Mouse (Mus musculus) T-helper 2 cell (primary cell): ENCODE measurements at regions not wholly inside any gene's neighbourhood (a gene's known extent, or its start where the extent isn't known, plus 50 kb on each side); places are given as distances from the start of the nearest gene placed in this dataset.

Experiments
- in situ Hi-C: fragments of 300-600 bp; cut with MboI, MseI; formaldehyde crosslinking; loops from one replicate; pipeline ENCODE4 v1.15.1; 2025; ENCODE audit warnings: high pct_unique_total_duplicates

DNA sequence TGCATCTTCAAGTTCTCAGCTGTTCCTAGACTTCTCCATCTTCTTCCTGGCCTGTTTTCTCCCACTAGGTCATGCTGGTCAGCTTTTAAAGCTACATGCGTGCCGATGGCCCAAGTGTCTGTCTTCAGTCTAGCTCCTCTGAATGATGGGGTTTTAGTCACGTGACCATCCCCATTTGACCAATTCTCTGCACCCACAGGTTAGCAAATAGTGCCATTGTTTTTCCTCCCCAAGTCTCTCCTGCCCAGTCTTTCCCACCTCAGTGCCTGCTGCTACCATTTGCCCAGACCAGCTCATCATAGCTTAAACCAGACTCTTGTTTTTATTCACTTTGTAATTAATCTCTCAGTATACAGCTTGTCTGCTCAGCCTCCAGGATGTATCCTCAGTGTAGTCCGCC lies 62.3 kb downstream of the Zfp706 start:
- in situ Hi-C loops: no loop called here

DNA sequence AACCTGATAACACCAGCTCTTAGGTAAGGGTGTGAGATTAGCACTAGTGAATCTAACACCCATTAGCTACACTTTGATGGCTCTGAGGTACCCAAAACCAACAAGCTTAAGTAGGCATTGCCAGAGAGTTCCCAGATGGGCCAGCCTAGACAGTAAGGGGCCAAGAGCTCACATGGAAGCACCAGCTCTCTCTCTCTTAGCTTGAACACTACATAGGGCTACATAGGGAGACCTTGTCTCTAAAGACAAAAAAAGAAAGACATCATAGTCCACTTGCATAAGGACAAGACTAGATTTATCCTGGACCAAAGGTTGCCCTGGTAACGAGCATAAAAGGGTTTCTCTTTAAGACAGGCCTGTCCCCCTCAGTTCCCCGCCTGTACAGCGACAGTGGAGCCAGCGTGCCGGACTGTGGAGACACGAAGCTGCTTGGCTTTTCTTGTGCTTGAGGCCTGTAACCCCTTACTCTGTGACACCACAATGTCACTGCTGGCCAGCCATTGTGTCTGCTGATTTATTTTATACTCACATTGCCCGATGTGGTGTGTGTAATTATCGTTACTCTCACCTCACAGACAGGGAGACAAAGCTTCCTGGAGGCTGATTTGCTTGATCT lies 62.9 kb downstream of the Zfp706 start:
- in situ Hi-C loops: no loop called here

DNA sequence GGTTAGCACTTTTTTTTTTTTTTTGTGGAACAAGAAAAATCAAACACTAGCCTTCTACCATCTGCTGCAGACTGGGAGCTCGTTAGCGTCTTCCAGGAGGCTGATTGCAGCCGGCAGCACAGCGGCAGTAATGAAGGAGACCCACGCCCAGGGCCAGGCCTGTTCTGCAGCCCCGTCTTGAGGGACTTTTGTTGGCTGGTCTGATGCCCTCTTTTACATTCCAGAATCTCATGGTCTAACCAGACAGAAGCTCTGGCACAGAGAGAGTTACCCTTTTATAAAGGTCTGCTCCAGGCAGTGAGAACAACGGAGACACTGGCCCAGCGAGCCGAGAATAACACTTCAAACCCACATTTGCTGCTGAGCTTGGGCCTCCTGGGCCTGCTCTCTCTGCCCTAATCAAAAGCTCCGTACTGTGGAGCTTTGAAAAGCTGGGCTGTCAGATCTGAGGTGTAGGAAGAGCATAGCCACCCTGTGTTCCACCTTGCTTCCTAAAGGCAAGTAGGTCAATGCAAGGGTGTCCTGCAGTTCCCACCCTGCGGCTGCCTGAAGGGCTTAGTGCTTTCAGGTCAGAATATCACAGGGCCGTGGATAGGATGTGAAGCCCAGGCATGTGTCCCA lies 64.0 kb downstream of the Zfp706 start:
- in situ Hi-C loops: no loop called here

DNA sequence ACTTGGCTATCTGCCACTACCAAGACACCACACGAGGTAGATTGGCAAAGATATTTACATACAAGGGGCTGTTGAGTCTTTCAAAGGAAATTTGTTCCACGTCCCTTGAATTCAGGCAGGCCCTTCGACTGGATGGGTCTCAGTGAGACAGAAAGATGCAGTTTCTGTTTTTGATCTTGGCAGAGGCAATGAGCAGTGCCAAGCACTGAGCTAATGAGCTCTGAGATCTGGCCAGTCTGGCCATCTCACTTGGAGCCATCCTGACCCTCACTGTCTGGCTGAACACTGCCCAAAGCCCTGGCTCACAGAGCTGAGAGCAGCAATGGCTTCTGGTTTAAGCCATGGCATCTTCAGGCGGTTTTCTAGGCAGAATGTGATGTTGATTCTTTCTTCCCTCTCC lies 65.3 kb downstream of the Zfp706 start:
- in situ Hi-C loops: no loop called here

DNA sequence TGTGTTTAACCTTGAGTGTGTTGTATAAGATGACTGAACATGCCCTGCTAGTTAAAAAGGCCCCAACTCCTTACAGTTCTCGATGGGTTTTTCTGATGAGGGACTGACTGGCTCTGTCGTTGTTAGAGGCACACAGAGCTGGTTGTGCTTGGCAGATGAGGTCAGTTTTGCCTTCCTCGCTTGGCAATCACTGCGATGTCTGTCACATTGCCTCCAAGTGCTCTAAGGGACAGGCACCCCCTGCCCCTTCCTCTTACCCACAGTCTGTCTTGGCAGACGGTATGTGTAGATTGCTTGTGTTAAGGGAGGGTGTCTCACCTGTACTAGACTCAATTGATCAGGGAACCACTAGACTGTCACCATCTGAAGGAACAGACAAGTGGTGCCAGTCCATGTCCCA lies 65.8 kb downstream of the Zfp706 start:
- in situ Hi-C loops: no loop called here

DNA sequence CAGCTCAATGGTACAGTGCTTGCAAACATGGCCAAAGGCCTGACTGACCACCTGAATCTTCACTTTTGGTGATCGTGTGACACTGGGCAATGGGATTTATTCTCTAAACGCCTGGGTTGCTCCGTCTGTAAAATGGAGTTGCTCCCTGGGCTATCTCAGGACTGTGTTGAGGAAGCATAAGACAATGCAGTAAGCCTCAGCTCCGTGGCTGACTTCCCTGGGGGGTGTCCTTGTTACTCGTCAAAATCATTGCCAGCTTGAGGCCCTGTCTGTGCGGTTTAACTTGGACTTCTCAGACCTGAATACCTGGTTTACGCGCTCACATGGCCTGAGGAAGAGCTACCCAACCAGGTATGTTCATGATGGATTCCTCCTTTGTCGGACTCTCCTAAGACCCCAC lies 68.0 kb downstream of the Zfp706 start:
- in situ Hi-C loops: no loop called here

DNA sequence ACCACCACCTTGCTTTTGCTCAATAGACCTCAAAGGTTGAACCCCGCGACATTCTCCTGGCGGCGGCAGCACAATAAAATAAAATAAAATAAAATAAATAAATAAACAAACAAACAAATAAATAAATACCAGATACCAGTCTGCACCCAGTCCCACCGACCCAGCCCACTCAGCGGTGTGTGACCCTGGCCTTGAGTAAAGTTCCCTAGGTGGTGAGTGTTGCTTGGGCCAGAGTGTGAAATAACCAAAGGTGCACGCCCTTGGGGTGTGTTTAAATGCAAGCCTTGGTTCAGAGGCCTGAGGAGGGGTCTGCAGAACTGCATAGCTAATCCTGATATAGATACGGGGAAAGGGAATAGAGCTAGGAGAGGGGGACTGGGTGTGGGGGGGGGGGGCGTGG lies 68.4 kb downstream of the Zfp706 start:
- in situ Hi-C loops: no loop called here

DNA sequence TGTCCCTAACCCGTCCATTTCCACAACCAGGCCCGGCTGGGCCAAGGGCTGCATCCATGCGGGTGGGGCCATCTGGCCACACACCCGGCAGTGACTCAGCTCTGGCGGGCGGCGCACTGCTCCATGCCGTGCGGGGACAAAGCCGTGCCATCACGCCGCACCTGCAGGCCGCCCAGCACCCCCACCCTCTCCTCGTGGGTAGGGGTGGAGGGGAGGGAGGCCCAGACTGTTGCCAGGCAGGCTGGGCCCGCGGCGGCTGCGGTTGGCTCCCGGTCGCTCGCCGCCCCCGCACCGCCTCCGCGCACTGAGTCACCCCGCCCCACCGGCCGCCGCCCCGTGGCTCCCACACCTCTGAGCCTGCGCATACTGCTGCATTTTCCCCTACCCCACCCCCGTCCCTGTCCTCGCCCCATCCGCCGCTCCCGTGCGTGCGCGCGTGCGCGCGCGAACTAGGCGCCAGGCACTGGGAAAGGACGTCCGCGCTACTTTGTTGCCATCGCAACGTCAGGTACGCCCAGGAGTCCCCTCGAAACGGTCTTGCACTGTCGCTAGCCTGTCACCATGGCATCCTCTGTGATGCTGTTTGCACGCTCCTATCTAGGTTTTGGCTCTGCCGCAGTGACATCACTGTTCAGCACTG lies 68.9 kb downstream of the Zfp706 start:
- in situ Hi-C loops: no loop called here

DNA sequence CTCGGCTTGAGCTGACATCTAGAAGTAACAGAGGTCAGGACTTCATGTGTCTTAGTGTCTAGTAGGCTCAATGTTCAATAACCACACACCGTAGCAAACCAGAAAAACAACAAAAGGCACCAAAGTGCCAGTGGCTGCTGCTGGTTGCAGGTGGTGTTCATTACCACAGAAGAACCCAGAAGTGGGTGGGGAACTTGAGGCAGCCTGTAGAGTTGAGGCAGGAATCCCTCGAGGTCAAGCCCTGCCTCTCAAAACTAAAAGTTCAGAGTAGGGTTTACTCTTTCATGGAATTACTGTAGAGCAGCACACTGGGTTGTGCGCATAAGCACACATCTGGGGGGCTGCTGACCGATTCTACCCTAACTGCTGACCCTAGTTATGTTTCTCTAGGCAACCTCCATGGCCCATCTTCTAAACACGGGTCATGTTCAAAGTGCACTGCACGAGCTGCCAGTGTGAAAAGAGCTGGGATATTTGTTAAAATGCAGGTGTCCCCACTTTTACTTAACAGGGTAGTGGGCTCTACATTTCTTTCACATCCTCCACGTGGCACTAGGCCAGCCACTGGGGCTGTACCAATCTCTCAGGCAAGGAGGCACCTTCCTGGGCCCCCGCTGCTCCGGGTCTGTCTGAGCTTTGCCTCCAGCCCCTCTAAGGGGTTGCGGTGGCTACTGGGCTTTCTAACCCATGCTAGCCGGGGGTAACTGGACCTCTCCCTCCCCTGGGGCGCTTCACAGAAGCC lies 69.6 kb downstream of the Zfp706 start:
- in situ Hi-C loops: no loop called here

DNA sequence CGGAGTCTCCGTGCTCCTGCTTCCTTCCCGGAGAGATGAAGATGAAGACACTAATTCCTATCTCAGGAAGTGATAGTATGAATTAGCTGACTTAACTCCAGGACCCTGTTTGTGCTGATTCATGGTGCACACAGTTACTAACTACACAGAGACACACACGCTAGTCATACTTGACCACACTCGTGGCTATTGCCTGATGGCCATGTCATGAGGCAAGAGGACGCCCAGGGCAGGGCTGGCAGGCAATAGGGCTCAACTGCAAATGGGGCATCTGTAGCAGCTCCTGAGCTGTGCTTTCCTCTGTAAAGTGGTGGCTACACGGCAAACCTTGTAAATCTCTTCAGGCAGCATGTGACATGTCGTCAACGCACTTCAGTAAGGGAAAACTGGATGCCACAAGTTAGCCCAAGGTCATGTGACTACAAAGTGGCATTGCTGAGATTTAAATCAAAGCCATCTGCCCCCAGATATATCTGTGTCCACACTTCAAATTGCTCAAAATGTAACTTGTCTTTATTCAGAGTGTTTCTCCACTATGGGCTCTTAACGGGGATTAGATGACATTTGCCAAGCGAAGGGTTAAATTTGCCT lies 70.4 kb downstream of the Zfp706 start:
- in situ Hi-C loops: no loop called here

DNA sequence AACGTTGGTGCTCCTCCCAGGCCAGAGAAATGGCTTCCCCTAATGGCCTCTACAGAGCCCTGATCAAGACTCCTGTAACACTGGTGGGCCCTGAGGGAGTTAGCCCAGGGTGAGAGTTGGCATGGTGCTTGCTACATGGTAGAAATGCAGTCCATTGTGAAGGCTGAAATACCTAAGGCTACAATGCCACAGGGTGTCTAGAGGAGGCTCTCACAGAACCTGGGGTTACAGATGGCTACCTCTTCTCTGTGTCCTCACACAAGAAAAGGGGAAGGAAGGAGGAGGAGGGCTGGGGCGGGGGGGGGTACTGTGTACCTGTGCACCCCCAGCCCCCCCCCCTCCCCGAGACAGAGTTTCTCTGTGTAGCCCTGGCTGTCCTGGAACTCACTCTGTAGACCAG lies 72.8 kb downstream of the Zfp706 start:
- in situ Hi-C loops: no loop called here

DNA sequence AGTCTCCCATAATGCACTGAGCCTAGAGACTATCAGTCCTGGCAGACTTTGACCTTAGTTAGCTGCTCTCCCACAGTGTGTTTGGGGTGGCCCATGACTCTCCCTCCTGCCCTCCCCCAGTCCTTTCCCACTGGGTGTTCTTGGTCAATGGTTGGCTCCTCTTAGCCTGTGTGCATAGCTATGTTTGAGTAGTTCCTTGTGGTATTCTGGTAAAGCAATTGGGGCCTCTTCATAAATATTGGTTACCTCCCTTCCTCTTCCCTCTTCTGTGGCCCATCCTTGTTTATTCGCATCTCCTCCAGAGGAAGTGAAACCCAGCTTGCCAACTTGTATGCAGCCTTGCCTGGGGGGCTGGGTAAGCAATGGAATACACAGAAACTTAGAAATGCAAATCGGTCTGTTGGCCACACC lies 74.0 kb downstream of the Zfp706 start:
- in situ Hi-C loops: no loop called here

DNA sequence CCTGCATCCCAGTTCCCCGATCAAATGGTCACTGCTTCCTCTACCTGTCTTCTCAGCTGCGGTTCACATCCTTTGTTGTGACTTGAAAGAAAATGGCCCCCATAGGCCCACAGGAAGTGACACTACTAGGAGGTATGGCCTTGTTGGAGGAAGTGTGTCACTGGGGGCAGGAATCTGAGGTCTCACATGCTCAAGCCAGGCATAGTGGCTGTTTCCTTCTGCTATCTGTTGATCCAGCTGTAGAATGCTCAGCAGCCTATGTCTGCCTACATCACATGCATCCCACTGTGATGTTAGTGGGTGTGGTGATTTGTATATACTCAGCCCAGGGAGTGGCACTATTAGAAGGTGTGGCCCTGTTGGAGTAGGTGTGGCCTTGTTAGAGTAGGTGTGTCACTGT lies 76.1 kb downstream of the Zfp706 start:
- in situ Hi-C loops: no loop called here

DNA sequence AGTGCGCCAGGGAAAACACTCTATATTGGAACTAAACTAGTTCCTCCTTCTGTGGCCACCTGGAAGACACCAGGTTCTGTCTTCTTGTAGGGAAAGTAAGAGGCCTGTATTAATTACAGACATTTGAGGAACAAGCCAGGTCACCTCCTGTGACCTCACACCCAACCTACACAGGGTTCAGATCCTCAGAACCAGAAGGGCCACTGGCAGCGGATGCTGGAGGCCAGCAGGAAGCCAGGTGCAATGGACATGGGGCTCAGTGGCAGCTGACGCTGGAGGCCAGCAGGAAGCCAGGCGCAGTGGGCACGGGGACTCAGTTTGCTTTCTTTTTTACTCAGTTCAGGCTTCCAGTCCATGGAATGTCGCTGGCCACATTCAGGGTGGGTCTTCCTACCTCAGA lies 77.1 kb downstream of the Zfp706 start:
- in situ Hi-C loops: no loop called here

DNA sequence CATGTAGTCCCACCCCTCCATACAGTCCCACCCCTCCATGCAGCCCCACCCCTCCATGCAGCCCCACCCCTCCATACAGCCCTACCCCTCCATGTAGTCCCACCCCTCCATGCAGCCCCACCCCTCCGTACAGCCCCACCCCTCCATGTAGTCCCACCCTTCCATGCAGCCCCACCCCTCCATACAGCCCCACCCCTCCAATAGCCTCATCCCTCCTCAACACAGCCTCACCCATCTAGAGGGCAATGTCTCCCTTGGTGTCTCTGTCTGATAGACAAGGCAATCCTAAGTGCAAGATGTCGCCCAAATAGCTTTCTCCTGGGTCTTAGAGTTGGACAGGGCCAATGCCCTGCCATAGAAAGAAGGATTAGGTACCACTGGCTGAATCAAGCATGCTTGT lies 77.8 kb downstream of the Zfp706 start:
- in situ Hi-C loops: no loop called here

DNA sequence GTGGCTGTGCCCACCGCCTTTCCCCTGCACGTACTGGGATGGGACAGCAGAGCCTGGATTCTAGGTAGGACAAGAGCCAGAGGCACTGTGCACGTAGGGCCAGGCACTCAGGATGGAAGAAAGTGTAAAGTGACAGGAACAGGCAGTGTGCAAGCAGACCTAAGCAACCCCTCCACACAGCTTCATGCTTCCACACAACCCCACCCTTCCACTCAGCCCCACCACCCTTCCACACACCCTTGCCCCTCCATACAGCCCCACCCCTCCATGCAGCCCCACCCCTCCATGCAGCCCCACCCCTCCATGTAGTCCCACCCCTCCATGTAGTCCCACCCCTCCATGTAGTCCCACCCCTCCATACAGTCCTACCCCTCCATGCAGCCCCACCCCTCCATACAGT lies 78.5 kb downstream of the Zfp706 start:
- in situ Hi-C loops: no loop called here

DNA sequence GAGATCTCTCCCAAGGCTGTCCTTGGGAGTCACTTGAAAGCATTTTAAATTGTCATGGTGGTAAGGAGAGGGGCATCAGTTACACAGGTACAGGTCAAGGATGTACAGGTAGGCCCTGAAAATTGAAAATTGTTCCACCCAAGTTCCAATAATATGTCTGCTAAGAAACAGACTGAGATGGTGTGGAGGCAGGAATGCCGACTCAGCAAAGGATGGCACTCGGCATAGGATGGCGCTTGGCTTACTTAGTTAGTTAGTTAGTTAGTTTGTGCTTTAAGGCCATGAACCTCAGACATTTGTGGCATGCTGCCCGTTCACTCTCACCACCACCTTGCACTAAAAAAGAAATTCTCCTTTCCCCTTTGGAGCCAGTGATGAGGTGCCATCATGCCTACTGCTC lies 78.9 kb downstream of the Zfp706 start:
- in situ Hi-C loops: no loop called here

DNA sequence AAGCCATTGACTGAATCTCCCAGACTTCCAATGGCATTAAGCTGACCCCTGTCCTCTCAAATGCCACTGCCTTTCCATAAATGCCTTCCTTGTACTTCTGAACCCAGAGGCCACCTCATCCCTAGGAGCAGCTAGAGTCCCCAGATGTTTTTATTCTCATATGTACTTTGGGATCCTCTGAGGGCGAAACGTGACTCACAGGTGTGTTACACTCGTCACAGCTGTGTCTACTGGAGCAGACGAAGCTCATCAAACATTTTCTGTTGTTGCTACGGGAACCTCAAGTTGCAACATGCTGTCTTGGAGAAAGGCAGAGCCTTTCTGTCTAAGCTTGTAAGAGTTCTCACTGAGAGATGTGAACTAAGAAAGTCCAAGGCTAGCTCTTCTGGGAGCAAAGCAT lies 80.1 kb downstream of the Zfp706 start:
- in situ Hi-C loops: no loop called here

DNA sequence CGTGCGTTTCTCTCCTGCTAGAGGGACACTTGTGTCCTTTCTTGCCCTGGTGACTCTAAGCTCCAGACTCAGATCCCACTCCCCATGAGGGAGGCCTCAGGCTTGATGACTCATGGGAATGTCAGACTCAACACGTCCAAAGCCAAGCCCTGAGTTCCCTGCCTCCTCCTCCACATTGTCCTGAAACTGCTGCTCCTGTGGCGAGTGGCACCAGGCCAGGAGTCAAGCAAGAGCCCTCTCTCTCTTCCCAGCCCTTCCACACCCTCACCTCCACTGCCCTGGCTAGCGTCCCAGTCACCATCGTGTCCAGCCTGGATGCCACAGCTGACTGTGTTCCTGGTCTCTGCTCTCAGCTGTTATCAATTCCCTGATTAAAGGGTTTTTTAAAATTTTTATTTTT lies 83.4 kb downstream of the Zfp706 start:
- in situ Hi-C loops: no loop called here

DNA sequence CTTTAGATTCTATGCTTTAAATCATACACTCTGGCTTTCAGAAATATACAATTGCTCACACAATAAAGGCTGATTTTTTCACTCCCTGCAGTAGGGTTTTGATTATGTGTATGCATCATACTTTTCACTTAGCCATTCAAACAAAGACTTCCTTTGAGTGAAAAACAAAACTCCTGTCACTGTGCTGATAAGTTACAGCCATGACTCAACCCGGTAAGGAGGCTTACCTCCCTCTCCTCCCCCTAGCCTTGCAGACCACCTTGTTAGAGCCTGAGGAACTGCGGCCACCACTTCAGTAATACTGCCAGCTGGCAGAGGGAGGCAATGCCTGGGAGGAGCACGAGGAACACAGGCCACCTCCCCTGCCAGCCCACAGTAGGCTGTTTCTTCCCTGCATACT lies 86.2 kb downstream of the Zfp706 start:
- in situ Hi-C loops: no loop called here

DNA sequence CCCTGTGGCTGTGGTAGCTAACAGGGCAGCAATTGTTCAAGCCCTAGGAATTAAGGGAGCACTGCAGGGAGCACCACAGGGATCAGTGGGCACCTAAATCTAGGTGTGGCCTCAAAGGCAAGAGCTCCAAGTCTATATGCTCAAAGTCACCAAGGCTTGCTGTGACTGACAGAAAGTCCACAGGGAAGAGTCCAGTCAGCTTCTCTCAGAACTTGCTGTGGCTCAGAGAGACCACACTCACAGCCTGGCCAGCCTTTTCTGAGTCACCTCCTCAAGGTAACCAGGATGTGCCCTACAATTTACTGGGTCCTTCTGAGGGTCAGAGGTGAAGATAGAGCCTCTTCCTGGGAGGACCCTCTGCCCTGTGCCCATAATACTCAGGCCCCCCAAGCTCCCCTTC lies 86.7 kb downstream of the Zfp706 start:
- in situ Hi-C loops: no loop called here

DNA sequence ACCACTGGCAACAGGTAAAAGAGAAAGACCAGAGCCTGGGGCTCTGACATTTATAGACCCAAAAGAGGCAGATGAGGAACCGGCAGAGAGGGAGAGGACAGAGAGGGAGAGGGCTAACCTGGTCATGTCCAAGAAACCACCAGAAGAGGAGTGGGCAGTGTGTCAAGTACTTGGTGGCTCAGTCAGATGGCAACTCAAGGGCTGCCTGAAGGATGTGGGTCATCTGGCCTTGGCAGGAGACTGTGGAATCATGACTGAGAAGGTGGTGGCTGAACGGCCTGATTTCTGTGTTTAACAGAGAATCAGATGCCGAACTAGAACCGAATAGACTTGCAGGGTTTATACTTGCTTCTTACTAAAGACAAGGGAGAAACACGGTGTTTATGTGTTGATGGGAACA lies 87.9 kb downstream of the Zfp706 start:
- in situ Hi-C loops: no loop called here

DNA sequence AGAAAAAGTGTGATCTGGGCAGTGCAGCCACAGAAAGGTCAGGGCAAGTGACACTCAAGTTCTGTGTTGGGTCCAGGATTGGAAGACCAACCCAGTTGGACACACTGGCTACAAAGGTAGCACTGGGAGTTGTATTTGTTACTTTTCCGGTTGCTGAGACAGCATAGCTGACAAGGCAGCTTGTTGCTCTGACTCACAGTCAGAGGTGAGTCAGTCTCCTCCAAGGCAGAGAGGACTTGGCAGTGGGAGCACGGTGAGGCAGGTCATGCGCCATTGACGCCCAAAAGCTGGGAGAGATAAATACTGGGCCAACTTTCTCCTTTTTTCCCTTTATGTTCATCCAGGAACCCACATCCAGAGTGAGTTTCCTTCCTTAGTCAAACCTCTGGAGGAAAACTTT lies 88.4 kb downstream of the Zfp706 start:
- in situ Hi-C loops: no loop called here
